Mouse (Mus musculus): ENCODE data around the gene Fkbp2. TPM values are rescaled to one million over a fixed set of nuclear protein-coding genes. Genes with fewer than 3 reads are reported as not detected.

Gene Fkbp2
- total RNA-seq (2012; rRNA removed), result 51.0 and 64.0 TPM in 2 replicates

- Histone ChIP-seq H3K9ac (ENCODE audit: insufficient read depth, low read depth, low read length, poor library complexity, severe bottlenecking) (peak within 1 kb of the TSS; percentile 97), H3K9me3 (ENCODE audit: control insufficient read depth, insufficient read depth, low read depth, low read length) (no peaks in the 10 kb centered on the region), H3K36me3 (ENCODE audit: control insufficient read depth, insufficient read depth, low read length, poor library complexity, severe bottlenecking) (peaks cover 42% of the 10 kb centered on the region), H3K27ac (ENCODE audit: insufficient read depth, low read depth, low read length, poor library complexity, severe bottlenecking) (peak within 1 kb of the TSS; percentile 90), H3K4me1 (ENCODE audit: control insufficient read depth in 2 of 2, insufficient read depth in 2 of 2, low read length in 2 of 2, poor library complexity in 1 of 2) (peaks cover 3 to 15% of the 10 kb centered on the region in 2 experiments; a peak in 3 of 4 replicates), H3K4me3 (ENCODE audit: insufficient read depth in 1 of 2, low read depth in 1 of 2, low read length in 2 of 2, poor library complexity in 1 of 2, severe bottlenecking in 1 of 2) (peak within 1 kb of the TSS; percentile 80 to 93)
- peak; percentile 98 for DNase-seq (ENCODE audit: low read depth, low spot score)
- in situ Hi-C loops (cut with MboI; ENCODE audit: low sequenced_read_pairs in 2 of 2, unreplicated experiment in 2 of 2), result no loop called here
- TF ChIP-seq ZC3H11A (IDR thresholded peaks at IDR 0.05; ENCODE audit: borderline replicate concordance, low read depth, low read length), result no peak
- 0 out of 2 replicates have a peak, but pooled peaks have one; percentile 33 for TF ChIP-seq CHD2 (IDR thresholded peaks at IDR 0.05; ENCODE audit: low read depth, low read length)
- no peak for TF ChIP-seq ZNF384 (IDR thresholded peaks at IDR 0.05; ENCODE audit: low read depth, low read length)
Measured at GRCm38 (mm10) chr19:6980381-6981093, at the start of gene Fkbp2. Gene Fkbp2, minus strand, starts transcription at chr19:6980501.

GRCm38 (mm10) chr19:7029531-7029930 is 49.2 kb upstream of the Fkbp2 start:
- Histone ChIP-seq H3K4me1 (ENCODE audit: control insufficient read depth in 2 of 2, insufficient read depth in 2 of 2, low read length in 2 of 2, poor library complexity in 1 of 2) (0 out of 4 replicates have a peak, but pooled peaks cover 0 to 2% of the 10 kb centered on the region in 2 experiments), H3K9me3 (ENCODE audit: control insufficient read depth, insufficient read depth, low read depth, low read length) (no peaks in the 10 kb centered on the region), H3K27ac (ENCODE audit: insufficient read depth, low read depth, low read length, poor library complexity, severe bottlenecking) (no peak overlapping the region), H3K9ac (ENCODE audit: insufficient read depth, low read depth, low read length, poor library complexity, severe bottlenecking) (no peak overlapping the region), H3K36me3 (ENCODE audit: control insufficient read depth, insufficient read depth, low read length, poor library complexity, severe bottlenecking) (peaks cover 77% of the 10 kb centered on the region), H3K4me3 (ENCODE audit: insufficient read depth in 1 of 2, low read depth in 1 of 2, low read length in 2 of 2, poor library complexity in 1 of 2, severe bottlenecking in 1 of 2) (no peak overlapping the region)
- TF ChIP-seq MAFK (IDR thresholded peaks at IDR 0.05; ENCODE audit: insufficient read depth, low read depth, low read length), result no peak
- TF ChIP-seq ZC3H11A (IDR thresholded peaks at IDR 0.05; ENCODE audit: borderline replicate concordance, low read depth, low read length), result no peak
- DNase-seq (ENCODE audit: low read depth, low spot score), result no peak
- in situ Hi-C loops (cut with MboI; ENCODE audit: low sequenced_read_pairs in 2 of 2, unreplicated experiment in 2 of 2), result no loop called here

GRCm38 (mm10) chr19:7020224-7020641 is 39.9 kb upstream of the Fkbp2 start:
- peak; percentile 52 for DNase-seq (ENCODE audit: low read depth, low spot score)
- no peak overlapping the region for H3K27ac ChIP-seq (ENCODE audit: insufficient read depth, low read depth, low read length, poor library complexity, severe bottlenecking)
- H3K4me1 ChIP-seq (ENCODE audit: control insufficient read depth in 2 of 2, insufficient read depth in 2 of 2, low read length in 2 of 2, poor library complexity in 1 of 2), result no peaks in the 10 kb centered on the region
- H3K36me3 ChIP-seq (ENCODE audit: control insufficient read depth, insufficient read depth, low read length, poor library complexity, severe bottlenecking), result peaks cover 53% of the 10 kb centered on the region
- no peaks in the 10 kb centered on the region for H3K9me3 ChIP-seq (ENCODE audit: control insufficient read depth, insufficient read depth, low read depth, low read length)
- H3K9ac ChIP-seq (ENCODE audit: insufficient read depth, low read depth, low read length, poor library complexity, severe bottlenecking), result no peak overlapping the region
- in situ Hi-C loops (cut with MboI; ENCODE audit: low sequenced_read_pairs in 2 of 2, unreplicated experiment in 2 of 2), result no loop called here
- TF ChIP-seq MAFK (IDR thresholded peaks at IDR 0.05; ENCODE audit: insufficient read depth, low read depth, low read length), result no peak
- TF ChIP-seq ZC3H11A (IDR thresholded peaks at IDR 0.05; ENCODE audit: borderline replicate concordance, low read depth, low read length), result 0 out of 2 replicates have a peak, but pooled peaks have one; percentile 14
- TF ChIP-seq ZNF384 (IDR thresholded peaks at IDR 0.05; ENCODE audit: low read depth, low read length), result no peak
- no peak for TF ChIP-seq CHD2 (IDR thresholded peaks at IDR 0.05; ENCODE audit: low read depth, low read length)
- no peak for TF ChIP-seq HCFC1 (IDR thresholded peaks at IDR 0.05; ENCODE audit: borderline replicate concordance, insufficient read depth, low read length)
- no peak overlapping the region for H3K4me3 ChIP-seq (ENCODE audit: insufficient read depth in 1 of 2, low read depth in 1 of 2, low read length in 2 of 2, poor library complexity in 1 of 2, severe bottlenecking in 1 of 2)

GRCm38 (mm10) chr19:7019191-7019590 is 38.9 kb upstream of the Fkbp2 start, which contains the start of gene Fermt3:
Gene Fermt3, minus strand, starts transcription at chr19:7019469.
- Histone ChIP-seq H3K4me1 (ENCODE audit: control insufficient read depth in 2 of 2, insufficient read depth in 2 of 2, low read length in 2 of 2, poor library complexity in 1 of 2) (no peaks in the 10 kb centered on the region), H3K36me3 (ENCODE audit: control insufficient read depth, insufficient read depth, low read length, poor library complexity, severe bottlenecking) (peaks cover 49% of the 10 kb centered on the region), H3K4me3 (ENCODE audit: insufficient read depth in 1 of 2, low read depth in 1 of 2, low read length in 2 of 2, poor library complexity in 1 of 2, severe bottlenecking in 1 of 2) (no peak within 1 kb of the TSS), H3K9ac (ENCODE audit: insufficient read depth, low read depth, low read length, poor library complexity, severe bottlenecking) (no peak within 1 kb of the TSS), H3K9me3 (ENCODE audit: control insufficient read depth, insufficient read depth, low read depth, low read length) (no peaks in the 10 kb centered on the region), H3K27ac (ENCODE audit: insufficient read depth, low read depth, low read length, poor library complexity, severe bottlenecking) (no peak within 1 kb of the TSS)
- TF ChIP-seq HCFC1 (IDR thresholded peaks at IDR 0.05; ENCODE audit: borderline replicate concordance, insufficient read depth, low read length), result no peak
- TF ChIP-seq CHD2 (IDR thresholded peaks at IDR 0.05; ENCODE audit: low read depth, low read length), result no peak
- no peak for TF ChIP-seq ZC3H11A (IDR thresholded peaks at IDR 0.05; ENCODE audit: borderline replicate concordance, low read depth, low read length)
- no peak for TF ChIP-seq ZNF384 (IDR thresholded peaks at IDR 0.05; ENCODE audit: low read depth, low read length)
- TF ChIP-seq MAFK (IDR thresholded peaks at IDR 0.05; ENCODE audit: insufficient read depth, low read depth, low read length), result no peak
- no peak for DNase-seq (ENCODE audit: low read depth, low spot score)
- in situ Hi-C loops (cut with MboI; ENCODE audit: low sequenced_read_pairs in 2 of 2, unreplicated experiment in 2 of 2), result no loop called here

Measured in ES-E14 (cell line).